Mouse (Mus musculus) adrenal gland, postnatal 14 days (tissue): ENCODE results near the gene Zfp382. TPM values are rescaled to one million over a fixed set of nuclear protein-coding genes. Genes with fewer than 3 reads are reported as not detected.
A peak's percentile ranks its signal among the peaks of the same experiment; 100 is the strongest.
"Not testable (repeated sequence)": the region's sequence is repeated elsewhere in the genome, so short reads cannot be mapped to it uniquely, and the experiment has no call there.

ENCODE experiments used
- DNase-seq: peaks from one replicate; pipeline ENCODE4 v3.0.0; 2021; ENCODE audit warnings: mixed read lengths
- microRNA-seq, 2 experiments: library from miRNA; unstranded; fragments of <30 nt; microRNA quantifications; one replicate each; pipeline ENCODE4 v1.2.0; 2021
- total RNA-seq: library from RNA; stranded (reverse); gene quantifications from 2 replicates; pipeline ENCODE4 v1.2.3, GENCODE M21; 2021

Zfp382 gene
- total RNA-seq, 1 experiment from 2014 or later: 3.9 TPM

- DNase-seq: no peak
These were observed 25.3 kb downstream of the Zfp382 start for GRCm38 (mm10) chr7:30147011-30147410.

GRCm38 (mm10) chr7:30154040-30154439 is 32.3 kb downstream of the Zfp382 start:
- no peak for DNase-seq

DNA sequence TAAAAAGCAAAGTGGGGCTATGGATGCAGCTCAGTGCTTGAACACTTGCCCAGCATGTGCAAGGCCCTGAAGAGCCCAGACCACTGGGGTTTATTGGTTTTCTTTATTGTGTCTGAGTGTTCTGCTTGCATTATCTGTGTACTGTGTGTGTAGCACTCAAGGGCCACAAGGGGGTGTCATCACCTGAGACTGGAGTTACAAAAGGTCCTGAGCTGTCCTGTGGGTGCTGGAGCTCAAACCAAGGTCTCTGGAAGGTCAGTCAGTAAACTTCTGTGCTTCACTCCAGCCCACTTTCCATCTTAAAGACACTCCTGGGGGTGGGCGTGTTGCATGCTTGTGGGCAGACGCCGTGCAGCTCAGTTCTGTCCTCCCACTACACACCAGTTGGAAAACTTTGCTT is 33.8 kb downstream of the Zfp382 start:
- no peak for DNase-seq

GRCm38 (mm10) chr7:30163113-30163512 is 41.4 kb downstream of the Zfp382 start:
- DNase-seq: no peak

GRCm38 (mm10) chr7:30164745-30165144 is 43.0 kb downstream of the Zfp382 start:
- no peak for DNase-seq

GRCm38 (mm10) chr7:30168914-30169582 is 47.3 kb downstream of the Zfp382 start:
- no peak for DNase-seq

DNA sequence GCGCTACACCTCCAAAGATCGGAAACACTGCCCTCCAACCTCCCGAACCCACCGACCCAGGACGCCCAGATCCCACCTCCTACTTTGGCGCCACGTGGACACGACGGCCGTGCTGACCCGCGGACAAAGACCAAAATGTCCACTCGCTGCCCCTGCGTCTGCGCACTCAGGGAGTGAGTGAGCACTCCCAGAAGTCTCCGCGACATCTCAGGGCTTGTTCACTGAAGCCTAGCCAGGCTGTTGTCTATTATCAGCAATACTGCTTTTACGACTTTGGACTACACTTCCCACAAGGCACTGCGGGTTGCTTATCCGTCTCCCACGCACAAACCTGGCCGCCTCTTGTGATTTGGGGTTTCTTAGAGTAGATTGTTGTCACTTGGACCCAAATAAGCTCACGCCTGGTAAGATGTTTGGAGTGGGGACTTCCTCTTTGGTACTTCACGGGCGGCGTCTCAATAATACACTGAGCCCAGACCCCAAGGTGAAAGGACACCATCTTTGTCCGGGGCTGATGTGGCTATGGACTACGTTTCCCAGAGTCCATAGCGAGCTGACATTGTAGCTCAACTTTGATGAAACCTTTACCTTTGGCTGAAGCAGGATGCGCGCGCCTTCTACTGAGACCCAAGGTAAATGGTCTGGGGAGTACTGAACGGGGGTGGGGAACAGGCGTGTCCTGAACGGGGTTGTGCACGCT is 48.0 kb downstream of the Zfp382 start, which contains the start of gene Zfp146:
Zfp146 (minus strand) TSS at position 168 of the 700 bp plus-strand sequence.
- peak; percentile 94 for DNase-seq

DNA sequence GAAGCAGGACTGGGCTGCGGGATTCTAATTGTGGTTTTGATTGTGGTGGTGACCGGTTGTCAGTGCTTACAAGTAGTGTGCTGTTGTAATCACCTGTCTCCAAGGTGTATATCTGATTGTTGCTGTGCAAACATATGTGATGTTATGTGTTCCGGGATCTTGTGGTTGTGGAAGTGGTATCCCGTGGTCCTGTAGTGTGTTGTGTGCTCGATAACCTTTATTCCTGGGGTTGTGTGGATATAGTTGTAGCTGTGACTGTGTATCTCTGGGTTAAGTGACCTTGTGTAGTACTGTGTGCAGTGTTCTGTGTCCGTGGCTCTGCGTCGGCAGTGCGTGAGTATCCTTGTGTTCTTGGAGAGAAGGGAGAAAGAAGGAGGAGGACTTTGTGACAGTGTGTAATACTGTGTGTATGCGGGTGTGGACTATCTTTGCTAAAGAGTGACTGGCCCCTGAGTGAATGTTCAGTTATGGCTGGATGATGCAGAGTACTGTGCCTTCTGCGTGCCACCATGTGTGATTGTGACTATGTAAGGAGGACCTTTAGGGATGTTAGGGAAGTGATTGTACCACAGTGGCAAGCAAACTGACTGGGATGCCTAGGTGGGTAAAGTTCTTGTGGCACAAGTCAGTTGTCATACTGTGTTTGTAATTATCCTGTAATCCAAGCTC is 48.7 kb downstream of the Zfp382 start:
- no peak for DNase-seq

GRCm38 (mm10) chr7:30176474-30176873 is 54.7 kb downstream of the Zfp382 start:
- DNase-seq: no peak

GRCm38 (mm10) chr7:30178256-30178655 is 56.5 kb downstream of the Zfp382 start:
- DNase-seq: no peak

- peak; percentile 83 for DNase-seq
These were observed 59.6 kb downstream of the Zfp382 start for GRCm38 (mm10) chr7:30181308-30181707.

- DNase-seq: not testable (repeated sequence)
These were observed 60.2 kb downstream of the Zfp382 start for GRCm38 (mm10) chr7:30181929-30182328.

- not testable (repeated sequence) for DNase-seq
These were observed 61.4 kb downstream of the Zfp382 start for GRCm38 (mm10) chr7:30183189-30183588.

- peak; percentile 94 for DNase-seq
These were observed 62.1 kb downstream of the Zfp382 start, which contains the start of gene Cox7a1 for GRCm38 (mm10) chr7:30183879-30184289. TSS of gene Cox7a1 (plus strand) at chr7:30184144.

Small RNAs within 50 kb of the gene (microRNA-seq; reads per million reads assigned to microRNA genes)
- 0 reads per million in 2 experiments for gene Gm23368

Other genes with a start within 250 kb of the Zfp382 start
- 11.9 and 12.2 TPM in 2 replicates for gene Zfp27, start 215.4 kb upstream of the Zfp382 start, total RNA-seq
- 4.7 and 6.5 TPM in 2 replicates for gene Zfp383, start 213.7 kb upstream of the Zfp382 start, total RNA-seq
- 10.1 and 12.4 TPM in 2 replicates for gene Zfp74, start 167.9 kb upstream of the Zfp382 start, total RNA-seq
- gene Zfp568, start 138.0 kb upstream of the Zfp382 start, total RNA-seq: 15.2 and 16.4 TPM in 2 replicates
- 2.0 and 3.7 TPM in 2 replicates for gene Zfp14, start 70.6 kb upstream of the Zfp382 start, total RNA-seq
- 2.7 TPM in 1 of 2 replicates, not detected in the other for gene Zfp82, start 49.0 kb upstream of the Zfp382 start, total RNA-seq
- 0.45 and 1.4 TPM in 2 replicates for gene Gm26920, start 31.5 kb upstream of the Zfp382 start, total RNA-seq
- 1.6 and 2.5 TPM in 2 replicates for gene Zfp566, start 31.4 kb upstream of the Zfp382 start, total RNA-seq
- 36.9 and 45.6 TPM in 2 replicates for gene Zfp260, start 27.2 kb upstream of the Zfp382 start, total RNA-seq
- gene Zfp146, start 47.8 kb downstream of the Zfp382 start, total RNA-seq: 57.8 and 63.1 TPM in 2 replicates
- 1,359 and 1,375 TPM in 2 replicates for gene Cox7a1, start 62.2 kb downstream of the Zfp382 start, total RNA-seq
- 526 and 534 TPM in 2 replicates for gene Capns1, start 76.9 kb downstream of the Zfp382 start, total RNA-seq
- gene Polr2i, start 110.0 kb downstream of the Zfp382 start, total RNA-seq: 95.5 and 99.4 TPM in 2 replicates
- 67.7 and 75.4 TPM in 2 replicates for gene Tbcb, start 110.3 kb downstream of the Zfp382 start, total RNA-seq
- gene Ovol3, start 113.8 kb downstream of the Zfp382 start, total RNA-seq: not detected in 2 replicates
- 0.33 and 0.38 TPM in 2 replicates for gene Thap8, start 158.2 kb downstream of the Zfp382 start, total RNA-seq
- 12.3 and 15.0 TPM in 2 replicates for gene Wdr62, start 158.5 kb downstream of the Zfp382 start, total RNA-seq
- gene Clip3, start 169.8 kb downstream of the Zfp382 start, total RNA-seq: 26.9 and 44.7 TPM in 2 replicates
- gene Alkbh6, start 186.8 kb downstream of the Zfp382 start, total RNA-seq: 51.4 and 56.3 TPM in 2 replicates
- gene Syne4, start 192.9 kb downstream of the Zfp382 start, total RNA-seq: 23.5 and 30.2 TPM in 2 replicates
- gene E130208F15Rik, start 199.8 kb downstream of the Zfp382 start, total RNA-seq: 2.2 and 3.6 TPM in 2 replicates
- gene Sdhaf1, start 202.0 kb downstream of the Zfp382 start, total RNA-seq: 15.0 and 19.6 TPM in 2 replicates
- 15.6 and 16.2 TPM in 2 replicates for gene Lrfn3, start 240.8 kb downstream of the Zfp382 start, total RNA-seq